Mouse (Mus musculus): ENCODE data around the gene Vps9d1. TPM values are rescaled to one million over a fixed set of nuclear protein-coding genes. Genes with fewer than 3 reads are reported as not detected.

Vps9d1 gene
- 91.9 and 134 TPM in 2 replicates for polyA plus RNA-seq (2012; rRNA removed)

GRCm38 (mm10) chr8:123254099-123254885, at the start of gene Vps9d1, which contains the start of gene Zfp276:
Gene Vps9d1, minus strand, starts transcription at chr8:123254348.
Gene Zfp276, plus strand, starts transcription at chr8:123254195.

GRCm38 (mm10) chr8:123235520-123236497, 18.3 kb downstream of the Vps9d1 start, which contains the start of gene Spata2l:
Gene Spata2l, minus strand, starts transcription at chr8:123236233.

GRCm38 (mm10) chr8:123224278-123225266, 29.6 kb downstream of the Vps9d1 start, which contains the start of gene Cdk10:
Gene Cdk10, plus strand, starts transcription at chr8:123224842.

GRCm38 (mm10) chr8:123212321-123213117, 41.6 kb downstream of the Vps9d1 start, which contains the start of the genes Chmp1a and Spata33:
Gene Chmp1a, minus strand, starts transcription at chr8:123212763.
Gene Spata33, plus strand, starts transcription at chr8:123212832.

Other genes starting within 250 kb of the Vps9d1 start
- 88.0 and 120 TPM in 2 replicates for gene Ankrd11, start 212.1 kb downstream of the Vps9d1 start, polyA plus RNA-seq (2012; rRNA removed)
- gene Spg7, start 191.4 kb downstream of the Vps9d1 start, polyA plus RNA-seq (2012; rRNA removed): 184 and 201 TPM in 2 replicates
- gene Rpl13, start 152.0 kb downstream of the Vps9d1 start, polyA plus RNA-seq (2012; rRNA removed): 3,653 and 3,715 TPM in 2 replicates
- 0.56 and 0.69 TPM in 2 replicates for gene Cpne7, start 137.0 kb downstream of the Vps9d1 start, polyA plus RNA-seq (2012; rRNA removed)
- gene Sult5a1, start 96.0 kb downstream of the Vps9d1 start, polyA plus RNA-seq (2012; rRNA removed): 0.56 and 1.5 TPM in 2 replicates
- 437 and 476 TPM in 2 replicates for gene Dpep1, start 68.1 kb downstream of the Vps9d1 start, polyA plus RNA-seq (2012; rRNA removed)
- gene Chmp1a, start 41.6 kb downstream of the Vps9d1 start, polyA plus RNA-seq (2012; rRNA removed): 195 and 216 TPM in 2 replicates
- gene Spata33, start 41.5 kb downstream of the Vps9d1 start, polyA plus RNA-seq (2012; rRNA removed): 0.26 and 0.49 TPM in 2 replicates
- 48.9 and 49.5 TPM in 2 replicates for gene Cdk10, start 29.5 kb downstream of the Vps9d1 start, polyA plus RNA-seq (2012; rRNA removed)
- gene Spata2l, start 18.1 kb downstream of the Vps9d1 start, polyA plus RNA-seq (2012; rRNA removed): 19.5 and 20.9 TPM in 2 replicates
- gene Zfp276, start 153 bp downstream of the Vps9d1 start, polyA plus RNA-seq (2012; rRNA removed): 39.4 and 42.7 TPM in 2 replicates
- 17.9 and 19.3 TPM in 2 replicates for gene Fanca, start 64.2 kb upstream of the Vps9d1 start, polyA plus RNA-seq (2012; rRNA removed)
- 63.4 and 66.8 TPM in 2 replicates for gene Spire2, start 78.4 kb upstream of the Vps9d1 start, polyA plus RNA-seq (2012; rRNA removed)
- 141 and 159 TPM in 2 replicates for gene Tcf25, start 119.4 kb upstream of the Vps9d1 start, polyA plus RNA-seq (2012; rRNA removed)
- gene Mc1r, start 152.8 kb upstream of the Vps9d1 start, polyA plus RNA-seq (2012; rRNA removed): 0.02 and 0.03 TPM in 2 replicates
- gene Tubb3, start 157.1 kb upstream of the Vps9d1 start, polyA plus RNA-seq (2012; rRNA removed): 24.2 and 25.0 TPM in 2 replicates
- gene Def8, start 169.2 kb upstream of the Vps9d1 start, polyA plus RNA-seq (2012; rRNA removed): 19.7 and 20.4 TPM in 2 replicates
- 16.1 and 19.0 TPM in 2 replicates for gene Afg3l1, start 223.6 kb upstream of the Vps9d1 start, polyA plus RNA-seq (2012; rRNA removed)

Data from colon, adult 2 months (tissue).